Mouse (Mus musculus) heart, embryonic 12.5 days (tissue): ENCODE results near the gene Snai1. TPM values are rescaled to one million over a fixed set of nuclear protein-coding genes. Genes with fewer than 3 reads are reported as not detected.

Experiments used
- ATAC-seq: fragments of 200-750 bp; cut with Nextera tagmentation; 2 replicates; pipeline ENCODE4 v1.8.0; 2017; ENCODE audit warnings: moderate TSS enrichment, moderate library complexity; ENCODE audit not compliant: insufficient number of reproducible peaks, low FRiP score
- H3K27ac ChIP-seq: fragments of 300-500 bp; sonication (generic); 2 replicates; pipeline ENCODE4 v1.5.1; 2016; ENCODE audit warnings: mild to moderate bottlenecking, moderate library complexity; ENCODE audit not compliant: poor library complexity, severe bottlenecking
- H3K27me3 ChIP-seq: fragments of 300-500 bp; sonication (generic); replicated peaks from 2 replicates; pipeline ENCODE4 v1.6.1; 2016; ENCODE audit warnings: mild to moderate bottlenecking, moderate library complexity
- H3K36me3 ChIP-seq: fragments of 300-500 bp; sonication (generic); 2 replicates; pipeline ENCODE4 v1.6.1; 2016; ENCODE audit warnings: mild to moderate bottlenecking, moderate library complexity
- H3K4me1 ChIP-seq: fragments of 300-500 bp; sonication (generic); replicated peaks from 2 replicates; pipeline ENCODE4 v1.6.1; 2016; ENCODE audit warnings: mild to moderate bottlenecking
- H3K4me2 ChIP-seq: fragments of 300-500 bp; sonication (generic); 2 replicates; pipeline ENCODE4 v1.6.1; 2016; ENCODE audit warnings: mild to moderate bottlenecking, moderate library complexity
- H3K4me3 ChIP-seq: fragments of 300-500 bp; sonication (generic); 2 replicates; pipeline ENCODE4 v1.5.1; 2016; ENCODE audit warnings: mild to moderate bottlenecking
- H3K9ac ChIP-seq: fragments of 300-500 bp; sonication (generic); 2 replicates; pipeline ENCODE4 v1.6.1; 2016; ENCODE audit warnings: mild to moderate bottlenecking, moderate library complexity
- H3K9me3 ChIP-seq: fragments of 300-500 bp; sonication (generic); replicated peaks from 2 replicates; pipeline ENCODE4 v1.6.1; 2016; ENCODE audit warnings: mild to moderate bottlenecking, moderate library complexity
- WGBS: fragments of 180-500 bp; shearing (Covaris S2); methylation state at CpG from one replicate; pipeline ENCODE4 v1.1.7; 2016; 5-methylcytosine and 5-hydroxymethylcytosine counted together
- polyA plus RNA-seq: library from polyadenylated mRNA; unstranded; fragments of >200 nt; fragmentation: Nextera tagmentation; extraction: Ambion mirVana; gene quantifications from 2 replicates; pipeline ENCODE4 v1.2.1, GENCODE M21; 2016

The Snai1 gene
- polyA plus RNA-seq, 1 experiment from 2014 or later, result 18.8 TPM

DNA sequence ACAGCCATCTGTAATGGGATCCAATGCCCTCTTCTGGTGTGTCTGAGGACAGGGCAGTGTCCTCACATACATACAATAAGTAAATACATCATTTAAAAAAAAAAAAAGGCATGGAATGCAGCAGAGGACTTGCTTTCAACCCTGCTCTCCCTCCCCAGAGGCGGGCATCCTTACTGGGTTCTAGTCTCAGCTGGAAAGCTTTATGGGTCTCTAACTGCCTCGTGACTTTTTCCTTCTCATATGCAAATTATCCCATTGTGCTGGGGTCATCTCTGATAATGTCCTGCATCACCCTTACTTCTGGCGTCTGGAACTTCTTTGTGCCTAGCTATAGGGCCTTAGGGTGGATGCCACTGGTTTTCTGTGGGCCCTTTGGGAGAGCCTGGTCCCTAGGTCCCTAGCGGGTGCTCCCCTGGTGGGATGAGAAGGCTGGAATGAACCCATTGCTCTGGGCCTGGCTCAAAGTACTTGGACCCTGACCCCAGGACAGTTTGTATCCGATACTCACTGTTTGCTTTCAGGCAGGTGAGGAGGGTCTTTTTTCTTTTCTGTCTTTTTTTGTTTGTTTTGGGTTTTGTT, 8.0 kb upstream of the Snai1 start:
- Histone ChIP-seq H3K4me2 (no peak overlapping the region), H3K9ac (no peak overlapping the region), H3K36me3 (no peaks in the 10 kb centered on the region), H3K27ac (no peak overlapping the region), H3K9me3 (no peaks in the 10 kb centered on the region), H3K4me3 (no peak overlapping the region), H3K4me1 (no peaks in the 10 kb centered on the region), H3K27me3 (peaks cover 14% of the 10 kb centered on the region; the same call in 1 of the 2 replicates)
- 59% methylated on average over 5 of the region's 5 CpGs for WGBS
- ATAC-seq, result no peak

DNA sequence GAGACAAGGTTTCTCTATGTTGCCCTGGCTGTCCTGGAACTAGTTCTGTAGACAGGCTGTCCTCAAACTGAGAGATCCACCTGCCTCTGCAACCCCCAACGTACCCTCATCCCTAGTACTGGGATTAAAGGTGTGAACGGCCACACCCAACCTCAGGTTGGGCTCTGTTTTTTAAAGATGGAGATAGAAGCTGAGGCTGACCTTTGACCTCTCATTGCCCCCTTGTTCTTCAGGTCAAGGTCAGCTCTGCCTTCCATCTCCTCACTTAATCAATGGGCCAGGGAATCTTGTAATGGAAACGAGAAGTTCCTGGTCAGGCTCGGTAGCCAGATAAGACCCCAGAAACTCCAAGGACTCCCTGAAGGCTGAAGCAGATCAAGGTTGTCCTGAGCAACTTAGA, 7.5 kb upstream of the Snai1 start:
- Histone ChIP-seq H3K36me3 (no peaks in the 10 kb centered on the region), H3K9me3 (no peaks in the 10 kb centered on the region), H3K4me1 (no peaks in the 10 kb centered on the region), H3K27me3 (peaks cover 17% of the 10 kb centered on the region; the same call in 1 of the 2 replicates), H3K4me2 (no peak overlapping the region), H3K27ac (no peak overlapping the region), H3K9ac (no peak overlapping the region), H3K4me3 (no peak overlapping the region)
- ATAC-seq, result no peak
- WGBS, result 57% methylated on average over 4 of the region's 4 CpGs

- Histone ChIP-seq H3K9ac (no peak overlapping the region), H3K27ac (no peak overlapping the region), H3K4me2 (peak overlapping the region; percentile 22; the same call in 1 of the 2 replicates), H3K36me3 (no peaks in the 10 kb centered on the region), H3K4me3 (no peak overlapping the region), H3K27me3 (peaks cover 29% of the 10 kb centered on the region), H3K9me3 (no peaks in the 10 kb centered on the region), H3K4me1 (peaks cover 2% of the 10 kb centered on the region)
- WGBS, result 15% methylated on average over 13 of the region's 13 CpGs
- no peak for ATAC-seq
Observed at GRCm38 (mm10) chr2:167532131-167532530, 5.9 kb upstream of the Snai1 start.

GRCm38 (mm10) chr2:167533880-167534279, 4.1 kb upstream of the Snai1 start:
- Histone ChIP-seq H3K27me3 (peaks cover 34% of the 10 kb centered on the region), H3K4me2 (no peak overlapping the region), H3K4me1 (peaks cover 16% of the 10 kb centered on the region), H3K36me3 (no peaks in the 10 kb centered on the region), H3K9me3 (no peaks in the 10 kb centered on the region), H3K9ac (no peak overlapping the region), H3K27ac (no peak overlapping the region), H3K4me3 (no peak overlapping the region)
- ATAC-seq, result no peak

- Histone ChIP-seq H3K36me3 (peaks cover 1% of the 10 kb centered on the region), H3K27me3 (peaks cover 39% of the 10 kb centered on the region), H3K4me3 (no peak overlapping the region), H3K4me2 (no peak overlapping the region), H3K4me1 (peaks cover 40% of the 10 kb centered on the region), H3K9ac (no peak overlapping the region), H3K9me3 (no peaks in the 10 kb centered on the region), H3K27ac (no peak overlapping the region)
- ATAC-seq, result no peak
- 34% methylated on average over 10 of the region's 10 CpGs for WGBS
Observed at GRCm38 (mm10) chr2:167536320-167536945, 1.6 kb upstream of the Snai1 start.

- Histone ChIP-seq H3K9ac (peak overlapping the region; percentile 81), H3K27ac (peak overlapping the region; percentile 12), H3K9me3 (no peaks in the 10 kb centered on the region), H3K4me2 (peak overlapping the region; percentile 89), H3K4me1 (peaks cover 64% of the 10 kb centered on the region), H3K27me3 (peaks cover 35% of the 10 kb centered on the region), H3K36me3 (peaks cover 12% of the 10 kb centered on the region), H3K4me3 (peak overlapping the region; percentile 61)
- ATAC-seq, result no peak
- WGBS, result 26% methylated on average over 34 of the region's 34 CpGs
Observed at GRCm38 (mm10) chr2:167538671-167539306, 794 bp downstream of the Snai1 start.

DNA sequence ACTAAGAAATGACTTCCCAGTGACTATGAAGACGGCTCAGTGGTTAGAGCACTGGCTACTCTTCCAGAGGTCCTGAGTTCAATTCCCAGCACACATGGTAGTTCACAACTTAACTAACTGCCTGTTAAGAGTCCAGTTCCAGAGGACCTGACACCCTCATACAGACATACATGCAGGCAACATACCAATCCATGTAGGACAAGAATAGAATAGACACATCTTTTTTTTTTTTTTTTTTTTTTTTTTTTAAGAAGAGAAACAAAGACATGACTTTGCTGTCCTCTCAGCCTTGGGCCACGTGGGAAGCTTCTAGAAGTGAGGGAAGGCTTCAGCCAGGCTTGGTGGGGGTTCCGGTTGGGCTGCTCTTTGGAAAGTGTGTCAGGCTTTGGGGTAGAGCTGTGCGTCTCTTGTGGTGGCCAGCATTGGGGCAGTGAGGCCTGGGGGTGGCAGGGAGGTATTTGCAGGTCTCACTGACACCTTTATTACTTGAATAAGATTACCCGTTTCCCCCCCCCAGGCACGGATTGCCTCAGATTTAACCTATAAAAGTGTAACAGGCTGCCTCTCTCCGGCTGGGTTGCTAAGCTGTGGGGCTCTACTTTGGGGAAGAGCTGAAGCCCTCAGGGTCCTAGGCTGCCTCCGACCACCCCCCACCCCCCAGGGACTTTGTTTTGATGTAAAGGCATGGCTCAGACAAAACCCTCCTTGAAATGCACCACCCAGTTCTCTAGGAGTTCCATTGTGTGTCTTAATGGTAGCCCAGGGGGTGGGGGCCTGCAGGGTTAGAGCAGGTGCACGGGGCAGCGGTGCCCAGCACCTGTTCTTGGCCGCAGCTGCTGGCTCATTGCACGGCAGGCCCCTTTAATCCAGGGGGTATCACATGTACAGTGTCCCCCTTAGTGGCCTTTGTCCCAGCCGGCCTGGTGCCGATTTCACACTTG, 1.8 kb downstream of the Snai1 start:
- Histone ChIP-seq H3K4me2 (peak overlapping the region; percentile 89), H3K9ac (peak overlapping the region; percentile 81), H3K27ac (peak overlapping the region; percentile 71), H3K4me1 (peaks cover 73% of the 10 kb centered on the region), H3K9me3 (no peaks in the 10 kb centered on the region), H3K4me3 (peak overlapping the region; percentile 61), H3K27me3 (peaks cover 33% of the 10 kb centered on the region), H3K36me3 (peaks cover 12% of the 10 kb centered on the region)
- 29% methylated on average over 14 of the region's 14 CpGs for WGBS
- ATAC-seq, result no peak

DNA sequence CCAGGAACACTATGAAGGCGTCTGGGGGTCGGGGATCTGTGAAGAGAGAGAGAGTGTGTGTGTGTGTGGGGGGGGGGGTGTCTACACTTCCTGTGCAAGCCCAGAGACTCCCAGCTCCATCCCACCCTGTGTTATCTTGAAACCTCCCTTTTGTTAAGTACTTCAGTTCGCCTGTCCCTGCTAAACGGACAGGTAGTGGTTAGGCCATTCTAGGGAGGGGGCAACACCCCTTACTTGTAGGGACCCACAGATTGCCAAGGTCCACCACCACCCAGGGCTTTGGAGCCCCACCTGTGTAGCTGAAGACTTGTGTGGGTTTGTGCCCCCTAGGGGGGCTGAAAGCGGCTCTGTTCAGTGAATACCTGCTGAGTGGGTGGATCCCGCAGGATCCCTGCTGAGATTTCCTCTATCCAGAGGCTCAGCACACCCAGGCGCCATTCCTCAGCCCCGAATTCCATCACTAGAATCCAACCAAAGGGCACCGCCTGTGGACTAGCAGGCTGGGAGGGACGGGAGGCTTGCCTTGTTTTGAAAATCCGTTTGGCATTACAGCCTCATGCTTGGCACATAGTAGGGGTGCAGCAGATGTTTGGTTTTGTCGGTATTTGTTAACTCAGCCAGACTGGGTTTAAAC, 2.6 kb downstream of the Snai1 start:
- Histone ChIP-seq H3K4me2 (peak overlapping the region; percentile 89), H3K36me3 (peaks cover 12% of the 10 kb centered on the region), H3K27me3 (peaks cover 28% of the 10 kb centered on the region), H3K4me3 (peak overlapping the region; percentile 61), H3K27ac (peak overlapping the region; percentile 71), H3K9ac (peak overlapping the region; percentile 66), H3K9me3 (no peaks in the 10 kb centered on the region), H3K4me1 (peaks cover 73% of the 10 kb centered on the region)
- no peak for ATAC-seq
- WGBS, result 25% methylated on average over 12 of the region's 12 CpGs

DNA sequence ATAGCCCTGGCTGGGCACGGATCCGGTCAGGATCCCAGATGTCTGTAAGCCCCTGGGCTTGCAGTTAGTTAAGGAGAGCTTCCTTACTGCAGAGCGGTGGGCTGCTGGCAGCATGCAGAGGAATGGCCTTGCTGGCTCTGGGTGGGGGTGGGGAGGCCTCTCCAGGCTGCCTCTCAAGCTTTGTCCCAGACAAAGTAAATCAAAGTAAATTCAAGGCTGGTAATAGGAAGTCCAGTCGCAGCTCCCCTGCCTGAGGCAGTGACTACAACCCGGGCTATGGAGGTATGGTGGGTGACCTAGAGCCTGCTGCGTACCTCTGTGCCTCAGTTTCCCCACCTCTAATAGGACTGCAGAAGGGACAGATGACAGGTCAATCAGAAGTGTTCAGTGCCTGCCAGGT, 3.3 kb downstream of the Snai1 start:
- Histone ChIP-seq H3K9ac (peak overlapping the region; percentile 66), H3K27me3 (peaks cover 23% of the 10 kb centered on the region), H3K4me1 (peaks cover 73% of the 10 kb centered on the region), H3K27ac (peak overlapping the region; percentile 71; the same call in 1 of the 2 replicates), H3K36me3 (peaks cover 12% of the 10 kb centered on the region), H3K4me2 (peak overlapping the region; percentile 89), H3K4me3 (peak overlapping the region; percentile 61), H3K9me3 (no peaks in the 10 kb centered on the region)
- no peak for ATAC-seq
- WGBS, result 24% methylated on average over 6 of the region's 6 CpGs

GRCm38 (mm10) chr2:167541761-167542160, 3.8 kb downstream of the Snai1 start:
- H3K27ac ChIP-seq, result peak overlapping the region; percentile 95
- peak overlapping the region; percentile 89 for H3K4me2 ChIP-seq
- peaks cover 73% of the 10 kb centered on the region for H3K4me1 ChIP-seq
- no peak for ATAC-seq
- peak overlapping the region; percentile 66 for H3K9ac ChIP-seq
- WGBS, result 80% methylated on average over 12 of the region's 12 CpGs
- H3K36me3 ChIP-seq, result peaks cover 12% of the 10 kb centered on the region
- H3K9me3 ChIP-seq, result no peaks in the 10 kb centered on the region
- peaks cover 19% of the 10 kb centered on the region for H3K27me3 ChIP-seq
- H3K4me3 ChIP-seq, result peak overlapping the region; percentile 61
